ENCODE assay signal across 7 mouse cellular contexts in the genomic region with DNA sequence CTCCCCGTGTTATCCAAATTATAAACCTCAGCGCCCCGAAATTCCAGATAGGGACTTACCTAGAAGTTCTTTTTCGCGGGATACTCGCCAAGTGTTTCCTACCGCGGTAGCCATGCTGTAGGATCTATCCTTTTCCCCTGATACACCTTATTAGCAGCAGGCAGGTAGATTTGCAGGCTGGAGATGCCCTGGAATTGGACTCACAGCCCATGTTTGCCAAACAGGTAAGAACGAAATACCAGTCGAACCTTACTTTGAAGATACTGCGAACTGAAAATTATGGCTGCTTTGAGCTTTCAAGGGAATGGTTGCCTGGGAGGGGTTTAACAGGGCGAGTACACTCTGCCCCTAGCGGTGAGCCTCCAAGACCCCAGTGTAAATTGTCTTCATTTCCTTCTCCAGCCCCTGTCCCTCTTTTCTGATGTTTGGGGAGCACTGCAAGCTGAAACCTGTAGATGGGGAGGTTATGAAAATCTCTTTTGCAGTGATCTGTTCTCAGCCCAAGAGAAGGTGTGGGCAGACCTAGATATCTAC.
A peak's percentile ranks its signal among the peaks of the same experiment; 100 is the strongest.
DNase-seq lines count a peak whose midpoint lies in the region; ATAC-seq and TF ChIP-seq lines count a peak whose summit lies in the region.

No protein-coding gene starts in this region.

- no peak for TF ChIP-seq EP300 in CH12.LX (IDR thresholded peaks at IDR 0.05; ENCODE audit: low read length)

- ATAC-seq in forebrain, embryonic 16.5 days = no peak
- no peak for ATAC-seq in limb, embryonic 13.5 days (ENCODE audit: low FRiP score, low read depth)

- peak in 1 of 2 experiments; percentile 61; a peak in 2 of 4 replicates for TF ChIP-seq CTCF in CH12.LX (conservative IDR thresholded peaks at IDR 0.05 in 1 of 2, IDR thresholded peaks at IDR 0.05 in 1 of 2; ENCODE audit: low read depth in 2 of 2, low read length in 2 of 2)

- no peaks in the 10 kb centered on the region for H3K36me3 ChIP-seq in CH12.LX (replicated peaks in 1 of 2; ENCODE audit: control insufficient read depth in 1 of 2, insufficient read depth in 1 of 2, low read length in 1 of 2)
- no peaks in the 10 kb centered on the region for H3K36me3 ChIP-seq in forebrain, embryonic 16.5 days (ENCODE audit: control insufficient read depth, insufficient read depth)
- no peaks in the 10 kb centered on the region for H3K36me3 ChIP-seq in limb, embryonic 13.5 days

- H3K27ac ChIP-seq in CH12.LX (ENCODE audit: insufficient read depth, low read depth) = no peak overlapping the region
- H3K27ac ChIP-seq in forebrain, embryonic 16.5 days (ENCODE audit: low read length) = no peak overlapping the region
- no peak overlapping the region for H3K27ac ChIP-seq in limb, embryonic 13.5 days

- dilution Hi-C loops in CH12.LX (cut with MboI; ENCODE audit: extremely low pct_ligation_motif_present, extremely low pct_unique_long_range_greater_than_20kb, low sequenced_read_pairs) = no loop called here

- H3K79me2 ChIP-seq in CH12.LX (replicated peaks; ENCODE audit: control insufficient read depth, extremely low read depth, insufficient read depth, poor library complexity, severe bottlenecking) = no peaks in the 10 kb centered on the region

- 33% methylated on average over 13 of the region's 13 CpGs for WGBS in forebrain, embryonic 16.5 days
- WGBS in limb, embryonic 13.5 days = 27% methylated on average over 13 of the region's 13 CpGs

- H3K9ac ChIP-seq in CH12.LX (ENCODE audit: insufficient read depth, low read depth) = peak overlapping the region; percentile 66
- no peak overlapping the region for H3K9ac ChIP-seq in forebrain, embryonic 16.5 days (replicated peaks; ENCODE audit: low read depth, low read length)
- 0 out of 2 replicates have a peak overlapping the region, but pooled peaks have one; percentile 39 for H3K9ac ChIP-seq in limb, embryonic 13.5 days

- no peak for TF ChIP-seq POLR2A in CH12.LX (IDR thresholded peaks at IDR 0.05; ENCODE audit: low read depth, low read length)

- H3K9me3 ChIP-seq in CH12.LX (replicated peaks; ENCODE audit: low read length) = no peaks in the 10 kb centered on the region
- no peaks in the 10 kb centered on the region; the same call in 1 of the 2 replicates for H3K9me3 ChIP-seq in forebrain, embryonic 16.5 days (ENCODE audit: control insufficient read depth, low read length)
- H3K9me3 ChIP-seq in limb, embryonic 13.5 days = no peaks in the 10 kb centered on the region

- H3K27me3 ChIP-seq in CH12.LX (replicated peaks) = no peaks in the 10 kb centered on the region
- H3K27me3 ChIP-seq in forebrain, embryonic 16.5 days (replicated peaks; ENCODE audit: control insufficient read depth, insufficient read depth, low read length) = no peaks in the 10 kb centered on the region
- H3K27me3 ChIP-seq in limb, embryonic 13.5 days = no peaks in the 10 kb centered on the region

- peak overlapping the region; percentile 81; the same call in 1 of the 2 replicates for H3K4me2 ChIP-seq in CH12.LX (ENCODE audit: insufficient read depth, low read depth, poor library complexity, severe bottlenecking)
- peak overlapping the region; percentile 49 for H3K4me2 ChIP-seq in forebrain, embryonic 16.5 days (ENCODE audit: low read length)
- peak overlapping the region; percentile 55 for H3K4me2 ChIP-seq in limb, embryonic 13.5 days (replicated peaks)

- H3K4me3 ChIP-seq in CH12.LX (replicated peaks in 1 of 3; ENCODE audit: low read depth in 2 of 3, low read length in 2 of 3, poor library complexity in 1 of 3) = peak overlapping the region in 2 of 3 experiments; percentile 45 to 87
- peak overlapping the region; percentile 39 for H3K4me3 ChIP-seq in forebrain, embryonic 16.5 days (replicated peaks; ENCODE audit: low read length)
- H3K4me3 ChIP-seq in limb, embryonic 13.5 days = peak overlapping the region; percentile 45

- H3K4me1 ChIP-seq in CH12.LX (ENCODE audit: control insufficient read depth in 1 of 2, insufficient read depth in 2 of 2) = no peaks in the 10 kb centered on the region
- no peaks in the 10 kb centered on the region for H3K4me1 ChIP-seq in forebrain, embryonic 16.5 days (replicated peaks; ENCODE audit: control insufficient read depth, insufficient read depth, low read length)
- H3K4me1 ChIP-seq in limb, embryonic 13.5 days = no peaks in the 10 kb centered on the region

- TF ChIP-seq RAD21 in CH12.LX (IDR thresholded peaks at IDR 0.05; ENCODE audit: low read depth, low read length) = no peak; the same call in 1 of the 2 replicates

- in situ Hi-C loops in CH12.LX (cut with MboI; ENCODE audit: low pct_ligation_motif_present, low pct_unique_long_range_greater_than_20kb, low sequenced_read_pairs) = no loop called here

- DNase-seq in CH12.LX (ENCODE audit: extremely low read depth) = peak; percentile 0
- DNase-seq in ES-CJ7 (ENCODE audit: low read depth, low spot score) = peak; percentile 19
- peak; percentile 65 for DNase-seq in retina, embryonic 14.5 days (ENCODE audit: low spot score)
- no peak for DNase-seq in cerebellum, adult 8-10 months
- DNase-seq in right cerebral cortex, postnatal 4 days = no peak

TF ChIP-seq in CH12.LX, 34 proteins besides CTCF, POLR2A, EP300 and RAD21:
- no peak for TF ChIP-seq GABPA (IDR thresholded peaks at IDR 0.05; ENCODE audit: insufficient replicate concordance, low read depth, low read length)
- no peak for TF ChIP-seq NELFE (IDR thresholded peaks at IDR 0.05; ENCODE audit: low read depth, low read length)
- no peak for TF ChIP-seq HCFC1 (IDR thresholded peaks at IDR 0.05; ENCODE audit: low read depth, low read length)
- no peak for TF ChIP-seq USF2 (conservative IDR thresholded peaks at IDR 0.05; ENCODE audit: low read depth, low read length)
- no peak for TF ChIP-seq USF1 (IDR thresholded peaks at IDR 0.05; ENCODE audit: low read depth, low read length)
- no peak for TF ChIP-seq MAFK (IDR thresholded peaks at IDR 0.05; ENCODE audit: insufficient replicate concordance, low read length)
- TF ChIP-seq ETS1 (conservative IDR thresholded peaks at IDR 0.05; ENCODE audit: low read depth, low read length) = no peak
- no peak for TF ChIP-seq NRF1 (IDR thresholded peaks at IDR 0.05; ENCODE audit: low read depth, low read length)
TF ChIP-seq in CH12.LX: peak in this region for 0.

Comparison
In these comparisons a context has a peak if more than half of its experiments do, and no peak if none do; other contexts are left out.
1. DNase-seq: peak in CH12.LX (single experiment), ES-CJ7 (single experiment) and retina, embryonic 14.5 days (single experiment); none in cerebellum, adult 8-10 months (single experiment) and right cerebral cortex, postnatal 4 days (single experiment).
2. Peak in every context shown above with its lines, with median percentiles within 50 percentile points of each other: H3K4me2 ChIP-seq and H3K4me3 ChIP-seq.